Mouse (Mus musculus) spleen, adult 12 weeks (tissue): Measurements from ENCODE around the gene Rpl36-ps4.

Source experiments
- DNase-seq: peaks from one replicate; pipeline ENCODE4 v3.0.0; 2022; ENCODE audit warnings: low spot score

The Rpl36-ps4 gene

DNA sequence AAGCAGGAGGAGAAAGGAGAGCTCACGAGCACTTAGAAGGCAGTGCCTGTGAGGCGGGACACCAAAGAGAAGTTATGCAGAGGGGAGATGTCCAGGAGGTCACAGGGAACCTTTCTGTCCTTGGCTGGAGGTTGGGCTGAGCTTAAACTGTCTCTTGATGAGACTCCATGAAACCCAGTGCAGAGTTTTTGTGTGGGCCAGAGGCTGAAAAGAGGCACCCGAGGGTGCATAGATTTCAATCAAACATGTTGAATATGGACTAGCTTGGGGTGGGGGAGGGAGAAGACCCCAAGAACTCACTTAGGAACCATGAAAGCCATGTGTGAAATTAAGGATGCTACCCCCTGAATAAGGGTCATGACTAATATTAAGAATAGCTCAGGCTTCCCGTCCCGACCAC is at the start of gene Rpl36-ps4:
Rpl36-ps4 (plus strand) TSS at position 301 of the 400 bp plus-strand sequence.
- DNase-seq, result no peak

DNA sequence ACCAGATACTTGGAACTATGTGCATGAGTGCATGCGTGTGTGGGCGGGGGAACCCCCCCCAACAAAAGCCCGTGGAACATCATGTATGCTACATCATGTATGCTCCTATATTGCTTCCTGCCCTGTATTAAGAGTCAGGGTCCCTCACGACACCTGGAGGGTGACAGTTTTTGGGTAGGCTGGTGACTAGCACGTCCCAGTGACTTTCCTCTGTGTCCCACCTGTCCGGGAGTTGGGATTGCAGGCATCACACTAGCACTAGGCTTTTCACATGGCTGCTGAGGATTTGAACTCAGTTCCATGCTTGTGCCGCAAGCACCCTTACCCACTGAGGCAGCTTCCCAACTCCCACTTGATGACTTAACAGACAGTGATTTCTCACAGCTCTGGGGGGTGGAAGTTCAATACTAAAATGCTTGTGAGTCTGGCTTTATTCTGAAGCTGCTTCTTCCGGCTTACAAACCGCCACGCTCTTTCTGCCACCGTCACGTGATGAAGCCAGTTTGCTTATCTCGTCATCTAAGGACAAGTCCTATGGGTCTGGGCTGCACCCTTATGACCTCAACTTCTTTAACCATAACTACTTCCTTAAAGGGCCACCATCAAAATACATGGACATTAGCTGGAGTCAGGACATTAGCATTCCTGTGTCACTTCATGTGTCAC is 49.2 kb upstream of the Rpl36-ps4 start:
- no peak for DNase-seq

DNA sequence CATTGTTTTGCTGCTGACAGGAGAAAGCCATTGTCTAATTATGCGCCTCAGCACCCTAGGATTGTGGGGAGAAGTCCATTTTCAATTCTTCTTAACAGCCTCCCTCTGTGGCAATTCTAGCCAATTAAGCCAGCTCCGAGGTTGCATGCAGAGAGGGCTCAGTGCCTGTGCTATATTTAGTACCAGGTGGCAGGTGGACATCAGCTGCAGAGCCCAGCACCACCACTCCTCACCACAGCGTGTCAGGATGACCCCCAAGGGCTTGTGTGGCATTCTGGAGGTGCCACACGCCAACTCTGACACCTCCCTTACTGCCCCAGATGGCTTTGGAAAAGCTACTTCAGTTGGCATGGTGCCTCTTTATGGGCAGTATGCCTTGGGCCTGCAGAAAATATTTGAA is 48.5 kb upstream of the Rpl36-ps4 start:
- no peak for DNase-seq

DNA sequence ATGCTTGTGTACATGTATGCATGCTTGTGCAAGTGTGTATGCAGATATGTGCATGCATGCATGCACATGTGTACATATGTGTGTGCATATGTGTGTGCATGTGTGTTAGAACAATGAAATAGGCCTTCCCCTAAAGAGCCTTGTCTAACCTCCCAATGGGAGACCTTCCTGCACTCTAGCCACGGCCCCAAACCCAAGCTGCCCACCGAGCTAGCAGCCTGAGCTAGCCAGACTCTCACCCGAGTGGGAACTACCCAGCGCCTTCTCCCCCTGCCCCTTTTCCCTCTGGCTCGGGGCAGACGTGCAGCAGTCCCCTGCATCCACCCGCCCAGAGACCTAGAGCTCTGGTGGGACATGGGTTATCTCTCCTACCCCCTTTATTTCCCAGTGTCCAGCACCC is 47.3 kb upstream of the Rpl36-ps4 start:
- no peak for DNase-seq

DNA sequence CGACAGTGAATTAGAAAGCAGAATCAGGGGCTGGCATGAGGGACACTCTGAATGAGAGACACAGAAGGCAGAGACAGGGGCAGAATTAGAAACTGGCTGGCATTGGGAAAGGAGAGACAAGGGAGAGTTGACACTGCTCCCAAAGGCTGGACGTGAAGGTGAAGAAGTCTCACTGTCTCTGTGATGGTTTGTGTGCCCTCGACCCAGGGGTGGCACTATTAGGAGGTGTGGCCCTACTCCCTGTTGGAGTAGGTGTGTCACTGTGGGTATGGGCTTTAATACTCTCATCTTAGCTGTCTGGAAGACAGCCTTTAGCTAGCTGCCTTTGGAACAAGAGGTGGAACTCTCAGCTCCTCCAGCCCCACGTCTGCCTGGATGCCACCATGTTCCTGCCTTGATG is 46.8 kb upstream of the Rpl36-ps4 start:
- no peak for DNase-seq

DNA sequence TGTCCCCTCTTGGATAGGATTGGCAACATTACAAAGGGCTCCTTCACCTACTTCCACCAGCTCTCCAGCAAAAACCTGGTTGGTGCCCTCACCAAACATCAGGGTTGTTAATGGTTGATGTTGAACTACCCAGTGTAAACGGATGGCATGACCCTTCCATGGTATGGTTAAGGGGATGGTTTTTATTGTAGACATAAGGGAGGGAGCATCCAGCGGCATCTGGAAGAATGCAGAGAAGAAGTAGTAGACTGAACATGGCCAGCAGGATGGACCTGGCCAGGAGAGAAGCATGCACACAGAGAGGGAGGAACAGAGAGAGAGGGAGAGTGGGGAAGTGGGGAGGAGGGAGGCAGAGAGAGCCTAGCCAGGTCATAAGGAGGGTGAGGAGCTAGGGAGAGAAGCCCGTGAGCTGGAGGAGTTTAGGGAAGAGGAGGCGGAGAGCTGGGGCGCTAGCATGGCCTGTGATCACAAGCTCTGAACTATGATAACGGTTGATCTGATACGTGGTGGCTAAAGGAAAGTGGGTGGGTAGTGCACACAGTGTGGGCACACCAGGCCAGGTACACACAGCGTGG is 45.3 kb upstream of the Rpl36-ps4 start:
- DNase-seq, result no peak

DNA sequence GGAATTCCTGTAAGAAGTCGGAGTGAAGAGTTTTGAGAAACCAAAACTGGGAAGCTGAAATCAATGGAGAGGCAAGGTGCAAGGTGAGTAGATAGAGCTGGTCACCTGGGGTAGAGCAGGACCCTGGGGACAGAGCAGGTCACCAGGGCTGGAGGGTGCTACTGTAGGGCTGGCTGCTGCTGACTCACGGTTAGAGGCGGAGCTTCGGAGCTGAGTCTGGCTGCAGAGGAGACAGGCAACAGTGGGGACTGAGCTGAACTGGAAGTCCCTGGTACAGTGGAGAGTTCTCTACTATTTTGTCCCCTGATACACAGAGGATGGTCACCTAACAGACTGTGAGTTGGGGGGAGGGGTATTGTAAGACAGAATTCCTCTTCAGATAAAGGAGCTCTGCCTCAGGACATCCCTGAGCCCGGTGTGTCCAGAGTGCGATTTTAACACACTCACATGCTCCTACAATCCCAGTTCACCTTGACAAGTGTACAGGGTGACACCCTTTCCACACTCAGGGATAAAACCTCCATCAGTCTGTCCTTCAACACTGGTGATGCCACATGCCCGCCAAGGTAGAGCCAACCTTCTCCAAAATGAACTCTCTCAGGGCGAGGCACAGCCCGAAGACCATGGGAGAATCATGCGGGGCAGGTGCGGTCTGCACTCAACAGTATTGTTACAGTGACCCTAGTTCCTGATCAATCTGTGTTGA is 44.3 kb upstream of the Rpl36-ps4 start:
- DNase-seq, result no peak

DNA sequence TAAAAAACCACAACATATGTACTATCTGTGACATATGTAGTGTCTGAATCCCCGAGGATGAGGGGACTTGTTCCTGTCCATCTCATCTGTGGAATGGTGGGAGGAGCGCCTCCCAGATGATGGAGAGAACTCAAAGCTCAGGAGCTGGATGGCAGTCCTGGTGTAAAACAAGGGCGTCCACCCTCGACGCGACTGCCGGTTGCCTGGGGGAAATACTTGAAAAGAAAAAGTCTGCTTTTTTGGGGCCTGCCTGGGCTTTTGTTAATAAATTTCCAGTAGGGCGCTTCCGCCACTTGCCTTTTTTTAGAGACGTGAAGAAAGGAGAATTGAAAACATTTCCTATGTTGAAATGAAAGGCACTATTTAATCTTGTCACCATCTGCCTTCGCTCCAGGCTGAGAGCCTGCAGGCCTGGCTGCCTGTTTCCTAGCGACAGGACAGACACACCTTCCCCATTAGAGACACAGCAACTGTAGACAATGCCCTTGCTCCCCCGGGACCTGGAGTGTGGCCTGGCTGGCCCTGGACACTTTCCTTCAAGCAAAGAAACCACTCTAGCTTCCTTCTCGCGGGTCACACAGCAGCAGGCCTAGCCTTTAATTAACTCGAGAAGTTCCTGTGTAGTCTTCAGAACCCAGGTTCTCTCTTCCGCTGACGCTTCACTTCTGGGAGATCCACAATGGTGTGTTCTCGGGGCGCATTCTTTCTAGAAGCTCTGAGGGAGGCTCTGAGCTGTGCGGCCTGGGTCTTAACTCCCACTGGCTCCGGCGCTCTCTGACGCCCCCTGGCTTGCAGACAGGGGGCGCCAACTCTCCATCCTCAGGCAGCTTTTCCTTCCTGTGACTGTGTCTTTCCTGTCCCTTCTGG is 43.3 kb upstream of the Rpl36-ps4 start:
- DNase-seq, result no peak

DNA sequence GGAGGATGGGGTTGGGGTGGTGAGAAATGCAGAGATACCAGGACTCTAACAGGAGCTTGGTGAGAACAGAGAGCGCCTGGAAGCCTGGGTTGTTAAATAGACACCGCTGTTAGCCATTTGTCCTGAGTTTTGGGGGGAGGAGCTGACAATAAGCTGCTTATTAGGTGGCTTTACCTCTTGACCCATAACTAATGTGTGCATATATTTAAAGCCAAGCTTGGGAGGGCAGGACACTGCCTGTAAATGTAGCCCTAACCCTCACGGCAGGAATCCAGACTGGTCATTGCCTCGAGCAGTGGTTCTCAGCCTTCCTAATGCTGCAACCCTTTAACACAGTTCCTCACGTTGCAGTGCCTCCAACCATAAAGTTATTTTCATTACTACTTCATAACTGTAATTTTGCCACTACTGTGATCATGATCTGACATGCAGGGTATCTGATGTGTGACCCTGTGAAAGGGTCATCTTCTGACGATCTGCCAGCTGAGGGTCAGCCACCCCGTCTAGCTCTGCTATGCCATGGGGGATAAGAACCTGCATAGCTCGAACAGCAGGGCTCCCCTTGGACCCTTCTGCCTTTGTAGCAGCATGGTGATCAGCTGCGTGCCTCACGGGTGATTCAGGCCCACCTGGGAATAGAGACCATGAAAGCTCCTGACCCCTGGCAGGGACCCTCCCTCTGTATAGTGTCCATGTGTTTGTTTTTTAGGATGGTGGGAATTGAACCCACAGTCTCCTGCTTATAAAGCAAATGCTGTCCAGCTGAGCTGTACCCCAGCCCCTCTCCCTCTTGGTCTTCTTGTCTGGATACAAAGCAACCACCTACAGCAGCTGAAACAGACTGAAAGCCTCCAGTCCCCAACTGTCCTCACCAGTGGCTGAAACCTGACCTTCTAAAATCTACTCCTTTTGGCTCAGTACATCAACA is 42.0 kb upstream of the Rpl36-ps4 start:
- DNase-seq, result no peak

DNA sequence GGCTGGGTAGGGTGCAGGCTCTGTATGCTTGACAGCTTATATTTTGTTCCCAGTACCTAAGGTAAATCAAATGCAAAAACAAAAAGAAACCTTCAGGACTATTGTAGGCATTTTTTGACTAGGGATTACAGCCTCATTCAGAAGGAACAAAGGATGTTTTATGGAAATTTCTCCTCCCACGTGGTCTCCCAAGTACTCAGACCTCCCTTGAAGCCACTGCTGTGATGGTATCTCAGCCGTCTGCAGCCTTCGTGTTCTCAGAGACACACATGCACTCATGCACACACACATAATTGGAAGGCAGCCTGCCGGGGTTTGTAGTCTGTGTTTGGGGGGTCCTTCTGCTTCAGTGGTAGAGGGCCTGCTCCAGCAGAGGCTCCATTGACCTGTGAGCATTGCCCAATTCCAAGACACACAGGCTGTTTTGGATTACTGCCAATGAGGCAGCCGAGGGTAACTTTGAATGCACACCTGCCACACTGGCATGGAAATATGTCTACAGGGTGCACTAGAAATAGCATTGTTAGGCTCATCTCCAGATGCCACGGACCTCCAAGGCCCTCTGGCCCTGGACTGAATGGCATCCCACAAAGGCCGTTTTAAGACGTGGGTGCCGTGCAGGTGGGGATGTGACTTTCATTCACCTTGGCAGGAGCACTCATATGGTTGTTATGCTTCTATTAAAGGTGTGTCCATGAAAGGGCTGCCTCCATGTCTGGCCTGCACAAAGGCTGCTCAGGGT is 41.1 kb upstream of the Rpl36-ps4 start:
- no peak for DNase-seq

DNA sequence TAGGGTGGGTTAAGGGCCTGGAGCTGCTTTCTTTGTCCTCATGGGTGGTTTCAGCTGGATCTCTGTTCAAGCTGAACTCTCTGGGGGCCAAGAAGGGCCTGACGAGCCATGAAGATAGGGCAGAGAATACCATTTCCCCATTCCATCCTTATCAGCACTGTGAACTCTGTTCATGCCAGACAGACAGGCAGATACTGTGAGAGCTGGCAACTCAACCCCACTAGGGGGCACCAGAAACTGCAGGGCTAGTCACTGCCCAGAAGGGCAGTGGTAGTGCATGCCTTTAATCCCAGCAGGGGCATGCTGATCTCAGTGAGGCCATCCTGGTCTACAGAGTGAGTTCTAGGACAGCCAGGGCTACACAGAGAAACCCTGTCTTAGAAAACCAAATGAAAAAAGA is 38.2 kb upstream of the Rpl36-ps4 start:
- DNase-seq, result no peak

DNA sequence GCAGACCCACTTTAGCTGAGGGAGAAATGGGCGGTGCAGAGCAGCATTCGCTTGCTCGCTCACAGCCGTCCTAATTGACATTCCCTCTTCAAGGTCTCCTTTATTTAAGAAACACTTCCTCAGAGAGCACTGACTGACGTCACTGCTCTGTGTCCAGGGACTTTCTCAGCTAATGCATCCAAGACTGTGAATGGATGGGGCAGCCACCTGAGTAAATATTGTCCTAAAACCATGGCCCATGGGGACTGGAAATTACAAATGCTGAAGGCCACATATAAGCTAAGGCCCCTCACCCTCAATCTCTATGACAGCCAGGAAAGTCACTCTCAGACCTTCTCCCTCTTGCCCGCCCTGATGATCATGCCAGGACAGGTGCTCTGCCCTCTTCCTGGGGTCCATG is 23.6 kb upstream of the Rpl36-ps4 start:
- DNase-seq, result no peak

DNA sequence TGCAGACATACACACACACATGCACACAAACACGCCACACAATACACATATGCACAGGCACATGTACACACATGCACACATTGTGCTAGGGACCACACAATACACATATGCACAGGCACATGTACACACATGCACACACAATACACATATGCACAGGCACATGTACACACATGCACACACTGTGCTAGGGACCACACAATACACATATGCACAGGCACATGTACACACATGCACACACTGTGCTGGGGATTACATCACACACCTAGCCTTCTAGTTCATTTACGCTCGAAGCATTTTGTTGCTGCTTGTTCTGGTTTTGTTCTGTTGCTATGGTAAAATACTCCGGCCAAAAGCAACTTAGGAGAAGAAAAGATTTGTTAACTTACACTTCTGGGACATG is 20.1 kb upstream of the Rpl36-ps4 start:
- no peak for DNase-seq

DNA sequence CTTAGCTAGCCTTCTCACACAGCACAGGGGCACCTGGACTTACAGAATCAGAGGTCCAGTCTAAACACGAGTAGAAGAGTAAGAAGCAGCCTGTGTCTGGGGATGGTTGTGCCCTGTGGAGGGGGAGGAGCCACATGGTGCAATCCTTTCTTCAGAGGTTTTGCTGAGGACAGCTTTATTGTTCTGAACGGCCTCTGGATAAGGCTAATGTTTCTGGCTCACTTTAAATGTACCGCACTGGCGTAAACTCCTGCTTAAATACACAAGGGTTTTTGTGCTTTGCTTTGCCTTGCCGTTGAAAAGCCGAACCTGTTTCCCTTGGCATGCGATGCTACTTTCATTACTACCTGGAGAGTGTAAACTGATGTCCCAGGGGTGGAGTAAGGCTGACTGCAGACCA is 19.6 kb upstream of the Rpl36-ps4 start:
- no peak for DNase-seq

DNA sequence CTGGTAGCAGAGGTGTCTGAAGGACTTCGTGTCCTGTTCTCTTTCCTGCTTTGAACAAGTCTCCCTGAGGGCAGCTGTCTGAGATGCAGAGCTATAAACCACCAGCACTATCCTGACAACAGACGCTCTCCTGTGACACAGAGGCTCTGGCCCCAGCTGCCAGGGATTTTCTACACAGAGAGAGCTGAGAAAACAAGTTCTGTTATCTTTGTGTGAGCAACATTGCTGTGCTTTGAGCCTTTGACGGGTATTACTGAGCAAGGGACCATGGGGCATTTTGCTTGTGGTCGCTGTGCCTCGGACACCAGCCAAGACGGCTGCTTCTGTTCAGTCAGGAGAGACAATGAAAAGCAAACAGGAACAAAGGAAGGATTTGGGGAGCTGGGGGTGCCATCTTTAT is 17.6 kb upstream of the Rpl36-ps4 start:
- DNase-seq, result no peak

DNA sequence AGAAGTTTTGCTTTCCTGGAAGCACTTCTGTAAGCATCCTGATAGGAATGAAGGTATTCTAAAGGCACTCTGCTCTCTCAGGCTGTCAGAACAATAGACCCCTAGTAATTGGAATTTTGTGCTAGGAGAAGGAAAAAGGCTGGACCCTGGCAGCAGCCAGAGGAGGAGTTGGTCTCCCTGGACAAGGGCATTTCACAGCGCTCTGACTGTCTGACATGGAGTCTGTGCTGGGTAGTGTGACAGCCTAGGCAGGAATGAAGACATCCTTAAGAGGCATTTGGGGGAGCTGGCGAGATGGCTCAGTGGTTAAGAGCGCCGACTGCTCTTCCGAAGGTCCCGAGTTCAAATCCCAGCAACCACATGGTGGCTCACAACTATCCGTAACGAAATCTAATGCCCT is 17.1 kb upstream of the Rpl36-ps4 start:
- no peak for DNase-seq

DNA sequence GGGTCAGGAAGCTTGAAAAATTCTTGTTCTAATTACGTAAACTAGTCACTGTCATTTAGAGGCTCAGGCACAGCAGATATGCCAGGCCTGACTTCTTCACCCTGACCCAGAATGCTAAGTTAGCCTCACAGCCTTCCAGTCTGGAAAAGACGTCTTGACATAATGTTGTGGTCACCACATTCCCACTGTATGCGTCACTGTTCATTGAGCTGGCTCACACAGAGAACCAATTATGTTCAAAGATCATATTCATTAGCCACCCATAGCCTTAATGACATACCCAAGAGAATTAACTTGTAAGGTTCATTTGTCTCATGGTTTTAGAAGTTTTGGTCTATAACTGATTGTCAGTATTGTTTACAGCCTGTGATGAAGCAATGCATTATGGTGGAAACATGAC is 5.4 kb upstream of the Rpl36-ps4 start:
- DNase-seq, result no peak

DNA sequence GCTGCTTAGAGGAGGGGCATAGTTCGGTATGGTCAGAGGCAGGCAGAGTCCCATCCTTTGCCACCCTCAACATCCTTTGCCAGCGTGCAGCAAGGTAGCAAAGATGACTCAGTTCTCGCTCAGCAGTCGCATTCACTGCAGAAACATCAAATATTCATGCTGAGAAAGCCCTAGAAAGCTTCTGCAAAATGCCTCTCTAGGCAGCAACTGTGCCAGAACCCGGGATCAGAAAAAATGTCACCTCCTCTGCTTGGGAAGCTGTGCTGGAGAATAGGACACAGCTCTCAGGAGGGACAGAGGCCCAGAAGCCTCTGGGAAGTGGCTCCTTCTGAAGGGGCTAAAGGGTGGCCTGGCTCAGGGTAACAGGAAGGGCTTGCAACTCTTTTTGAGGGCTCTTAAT is 2.7 kb upstream of the Rpl36-ps4 start:
- no peak for DNase-seq

DNA sequence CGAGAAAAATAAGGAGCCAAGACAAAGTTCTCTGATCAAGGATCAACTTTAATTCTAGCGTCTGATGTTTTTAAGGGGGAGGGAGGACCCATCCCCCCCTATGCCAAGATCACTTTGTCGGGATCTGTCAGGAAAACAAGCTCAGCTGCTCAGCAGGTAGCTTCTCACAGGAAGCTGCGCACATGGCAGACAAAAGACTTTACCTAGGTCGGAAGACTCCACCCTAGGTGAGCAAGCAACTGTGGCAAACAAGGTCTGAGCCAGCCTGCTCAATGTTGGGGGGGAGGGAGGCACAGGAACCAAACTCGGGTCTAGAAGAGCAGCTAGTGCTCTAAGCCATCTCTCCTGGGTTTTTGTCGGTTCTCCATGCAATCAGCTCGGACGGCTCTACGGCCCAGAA is 13.5 kb downstream of the Rpl36-ps4 start:
- no peak for DNase-seq

DNA sequence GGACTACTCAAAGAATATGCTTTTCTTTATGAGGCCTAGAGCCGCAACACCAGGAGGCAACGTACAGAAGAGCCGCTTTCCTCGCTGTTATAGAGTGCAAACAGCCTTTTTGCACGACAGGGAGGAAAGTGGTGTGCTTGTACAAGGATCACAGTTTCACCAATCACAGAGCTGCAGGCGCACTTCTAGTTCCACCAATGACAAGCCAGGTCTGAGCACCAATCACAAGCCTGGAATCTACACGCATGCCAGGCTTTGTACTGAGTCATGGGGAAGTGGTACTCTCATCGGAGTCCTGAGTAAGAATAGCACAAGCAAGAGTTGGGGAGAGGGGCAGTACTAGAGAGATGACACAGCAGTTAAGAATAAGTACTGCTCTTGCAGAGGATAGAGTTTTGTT is 14.0 kb downstream of the Rpl36-ps4 start:
- DNase-seq, result no peak

DNA sequence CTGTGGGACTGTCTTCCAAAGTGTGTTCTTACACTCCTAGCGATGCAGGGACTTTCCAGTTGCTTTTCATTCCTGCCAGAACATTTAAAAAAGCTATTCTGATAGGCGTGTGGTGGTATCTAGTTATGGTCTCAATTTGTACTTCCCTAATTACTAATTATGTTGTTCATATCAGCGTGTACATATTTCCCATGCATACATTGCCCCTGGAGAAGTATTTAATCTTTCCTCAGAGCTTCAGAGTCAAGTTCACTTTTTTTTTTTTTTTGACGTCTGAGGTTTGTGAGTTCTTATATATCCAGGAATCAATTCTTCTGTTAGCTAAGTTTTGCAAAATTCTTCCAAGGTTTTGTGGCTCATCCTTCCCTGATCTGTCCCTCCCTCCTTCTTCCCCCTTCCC is 15.4 kb downstream of the Rpl36-ps4 start:
- no peak for DNase-seq
